ENCODE assay signal across 7 mouse cellular contexts in genomic region chr17:36355343-36355742, GRCm38 (mm10). TPM values are rescaled to one million over a fixed set of nuclear protein-coding genes. Genes with fewer than 3 reads are reported as not detected.
A peak's percentile ranks its signal among the peaks of the same experiment; 100 is the strongest.
DNase-seq lines count a peak whose midpoint lies in the region; ATAC-seq lines count a peak whose summit lies in the region.
"Not testable (repeated sequence)": the region's sequence is repeated elsewhere in the genome, so short reads cannot be mapped to it uniquely, and the experiment has no call there.

No protein-coding gene starts in this region.

- not testable (repeated sequence) for H3K36me3 ChIP-seq in intestine, embryonic 14.5 days (ENCODE audit: control insufficient read depth, insufficient read depth, low read length)

- not testable (repeated sequence) for H3K4me1 ChIP-seq in intestine, embryonic 14.5 days (replicated peaks; ENCODE audit: control insufficient read depth, insufficient read depth, low read length)

- H3K4me2 ChIP-seq in intestine, embryonic 14.5 days (ENCODE audit: low read length) = not testable (repeated sequence)

- H3K27me3 ChIP-seq in intestine, embryonic 14.5 days (replicated peaks; ENCODE audit: control insufficient read depth, insufficient read depth, low read length) = not testable (repeated sequence)

- ATAC-seq in intestine, embryonic 14.5 days (replicated peaks; ENCODE audit: low FRiP score, low TSS enrichment, low read depth) = not testable (repeated sequence)
- ATAC-seq in megakaryocyte-erythroid progenitor cell, adult 5-6 weeks (replicated peaks; ENCODE audit: low FRiP score, low TSS enrichment, poor library complexity, severe bottlenecking) = 0 out of 2 replicates have a peak, but pooled peaks have one; percentile 37

- H3K4me3 ChIP-seq in intestine, embryonic 14.5 days (ENCODE audit: low read depth, low read length) = not testable (repeated sequence)

- DNase-seq in T-cell, adult 2 months (ENCODE audit: low spot score) = peak; percentile 35
- DNase-seq in cerebellum, postnatal 36 days = peak; percentile 58 to 64
- peak; percentile 58 for DNase-seq in gastrocnemius, adult 18-20 months (ENCODE audit: low spot score)
- DNase-seq in intestine, embryonic 14.5 days (ENCODE audit: low spot score) = peak; percentile 62
- DNase-seq in left cerebral cortex, adult 11 months (ENCODE audit: low spot score) = peak; percentile 70
- DNase-seq in right cerebral cortex, postnatal 10 days (ENCODE audit: low spot score in 2 of 2) = peak; percentile 84 to 87

- not testable (repeated sequence) for H3K27ac ChIP-seq in intestine, embryonic 14.5 days (ENCODE audit: low read depth)

- not testable (repeated sequence) for H3K9me3 ChIP-seq in intestine, embryonic 14.5 days (ENCODE audit: control insufficient read depth, low read length)

- H3K9ac ChIP-seq in intestine, embryonic 14.5 days (ENCODE audit: low read length) = not testable (repeated sequence)

RNA-seq across cellular contexts. Expression of gene H2-M10.3, which starts 12.9 kb away (rescaled TPM):
- total RNA-seq in gastrocnemius, adult 18-20 months (2021) = not detected
- polyA plus RNA-seq in intestine, embryonic 14.5 days (2014; fragmentation: Nextera tagmentation; extraction: Ambion mirVana) = not detected in 2 replicates
- not detected in 2 replicates for total RNA-seq in megakaryocyte-erythroid progenitor cell, adult 5-6 weeks (2014; fragmentation: Nextera tagmentation)
- total RNA-seq in megakaryocyte-erythroid progenitor cell, adult 5-6 weeks (2017) = not detected in 2 replicates

RNA-seq across cellular contexts. Expression of gene H2-M10.1, which starts 29.4 kb away (rescaled TPM):
- total RNA-seq in gastrocnemius, adult 18-20 months (2021) = not detected
- not detected in 2 replicates for polyA plus RNA-seq in intestine, embryonic 14.5 days (2014; fragmentation: Nextera tagmentation; extraction: Ambion mirVana)
- total RNA-seq in megakaryocyte-erythroid progenitor cell, adult 5-6 weeks (2014; fragmentation: Nextera tagmentation) = not detected in 2 replicates
- not detected in 2 replicates for total RNA-seq in megakaryocyte-erythroid progenitor cell, adult 5-6 weeks (2017)

Comparison
In these comparisons a context has a peak if more than half of its experiments do, and no peak if none do; other contexts are left out.
1. DNase-seq: peak in every context shown above with its lines; median percentile 86 in right cerebral cortex, postnatal 10 days; 70 in left cerebral cortex, adult 11 months; 62 in intestine, embryonic 14.5 days; 61 in cerebellum, postnatal 36 days; 58 in gastrocnemius, adult 18-20 months; 35 in T-cell, adult 2 months.